Mouse (Mus musculus) embryonic fibroblast, embryonic 13.5 days (primary cell): ENCODE measurements at regions not wholly inside any gene's neighbourhood (a gene's known extent, or its start where the extent isn't known, plus 50 kb on each side); places are given as distances from the start of the nearest gene placed in this dataset.

ENCODE experiments used
- CTCF ChIP-seq: IDR thresholded peaks from 2 replicates; pipeline ENCODE4 v1.5.1; 2011; ENCODE audit warnings: mild to moderate bottlenecking, control low read depth, low read length, moderate library complexity, borderline replicate concordance; ENCODE audit not compliant: insufficient read depth
- POLR2A ChIP-seq: IDR thresholded peaks from 2 replicates; pipeline ENCODE4 v1.6.1; 2011; ENCODE audit warnings: low read depth, mild to moderate bottlenecking, control low read depth, low read length, moderate library complexity

GRCm38 (mm10) chr1:14485746-14486145 is 1607.4 kb downstream of the 4930444P10Rik start:
- no peak for TF ChIP-seq CTCF
- no peak for TF ChIP-seq POLR2A
